ENCODE assay signal across 15 mouse cellular contexts in the genomic region with DNA sequence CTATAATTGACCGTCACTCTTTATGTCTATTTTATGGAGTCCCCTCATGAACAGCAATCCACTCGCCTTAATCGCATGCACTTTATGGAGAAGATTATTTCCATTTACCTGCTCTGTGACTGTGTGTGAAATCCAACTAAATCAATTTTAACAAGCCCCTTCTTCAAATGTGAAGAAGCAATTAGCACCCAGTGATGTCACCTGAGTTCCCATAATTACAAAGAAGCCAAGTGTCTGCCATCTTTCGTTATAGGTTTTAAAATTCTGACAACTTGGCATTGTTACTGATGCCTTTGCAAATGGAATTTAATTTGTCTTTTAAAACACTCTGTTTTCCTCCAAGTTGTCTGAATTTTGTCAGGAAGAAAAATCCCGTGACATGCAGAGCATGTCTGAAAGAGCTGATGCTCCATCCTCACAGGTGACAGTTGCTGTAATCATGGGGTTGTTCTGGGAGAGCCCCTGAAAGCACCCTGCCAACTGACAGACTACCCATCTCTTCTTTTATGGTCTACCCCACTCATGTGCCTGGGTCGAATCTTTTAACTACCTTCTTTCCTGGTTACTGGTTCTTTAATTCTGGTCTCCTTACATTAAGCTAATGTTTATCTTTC.
"Had no signal": no experiment of that assay in that cellular context is flagged by ENCODE, and none has a peak within 500 bp of the region (broad histone marks: within the 10 kb centered on the region; RNA-seq: fewer than 3 reads in every experiment).

No protein-coding gene starts in this region.

- DNase-seq: lung, adult 2 months; lung, postnatal 14 days; lung, postnatal 36 days; right cerebral cortex, postnatal 14 days; thymus, adult 18-20 months; thymus, postnatal 14 days; thymus, postnatal 36 days had no signal

- H3K27me3 ChIP-seq: lung, embryonic 15.5 days; megakaryocyte, embryonic 14.5 days; midbrain, embryonic 13.5 days; midbrain, embryonic 15.5 days; neural tube, embryonic 12.5 days had no signal

- H3K36me3 ChIP-seq: lung, embryonic 15.5 days; midbrain, embryonic 13.5 days; midbrain, embryonic 15.5 days; neural tube, embryonic 12.5 days had no signal

- H3K4me1 ChIP-seq: lung, embryonic 15.5 days; megakaryocyte, embryonic 14.5 days; midbrain, embryonic 13.5 days; midbrain, embryonic 15.5 days; neural tube, embryonic 12.5 days had no signal

- H3K9ac ChIP-seq: lung, embryonic 15.5 days; midbrain, embryonic 13.5 days; midbrain, embryonic 15.5 days; neural tube, embryonic 12.5 days had no signal

- H3K9me3 ChIP-seq: lung, embryonic 15.5 days; midbrain, embryonic 13.5 days; midbrain, embryonic 15.5 days; neural tube, embryonic 12.5 days had no signal

- H3K27ac ChIP-seq: lung, embryonic 15.5 days; macrophage; midbrain, embryonic 13.5 days; midbrain, embryonic 15.5 days; neural tube, embryonic 12.5 days had no signal

- ATAC-seq: lung, postnatal 0 days; midbrain, embryonic 13.5 days; midbrain, embryonic 15.5 days had no signal

- H3K4me2 ChIP-seq: lung, embryonic 15.5 days; midbrain, embryonic 11.5 days; midbrain, embryonic 13.5 days; midbrain, embryonic 15.5 days; neural tube, embryonic 12.5 days had no signal

- H3K4me3 ChIP-seq: lung, embryonic 15.5 days; megakaryocyte, embryonic 14.5 days; midbrain, embryonic 13.5 days; midbrain, embryonic 15.5 days; neural tube, embryonic 12.5 days had no signal
